Mouse (Mus musculus): ENCODE measurements around the gene Nuak2. TPM values are rescaled to one million over a fixed set of nuclear protein-coding genes. Genes with fewer than 3 reads are reported as not detected.

Nuak2 gene
- total RNA-seq, 1 experiment from 2014 or later = 79.4 TPM

DNA sequence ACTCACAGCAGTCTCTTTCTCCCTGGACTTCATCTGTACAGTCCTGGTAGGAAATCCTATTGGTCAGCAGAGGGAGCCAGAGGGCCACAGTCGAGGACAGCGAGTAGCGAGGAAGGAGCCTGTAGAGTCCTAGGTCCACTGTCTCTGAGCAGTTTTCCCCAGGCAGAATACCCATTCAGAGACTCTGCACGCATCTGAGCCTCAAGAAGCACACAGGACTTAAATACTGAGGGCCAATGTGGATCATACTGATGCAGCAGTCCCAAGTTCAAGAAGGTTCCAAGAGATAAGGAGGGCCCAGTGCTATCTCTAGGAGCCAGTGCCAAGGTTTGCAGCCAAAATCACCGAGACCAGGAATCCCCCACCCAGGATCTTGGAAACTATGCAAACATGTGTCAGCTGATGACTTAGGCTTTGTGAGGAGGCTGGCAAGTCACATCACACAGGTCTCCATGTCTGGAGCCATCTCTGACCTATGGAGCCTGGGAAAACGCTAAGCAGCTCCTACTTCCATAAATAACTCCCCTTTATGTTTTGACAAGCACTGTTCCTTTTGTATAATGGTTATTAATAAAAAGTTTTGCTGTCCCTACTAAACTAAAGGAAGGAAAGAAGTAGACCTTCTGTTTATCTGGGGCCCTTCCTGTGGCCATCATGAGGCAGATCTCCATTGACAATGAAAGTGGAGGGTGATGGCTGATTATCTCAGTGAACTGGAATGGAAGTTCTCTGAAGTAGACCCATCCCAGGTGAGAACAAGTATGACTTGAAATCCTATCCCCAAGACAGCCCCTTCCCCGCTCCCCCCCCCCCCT lies 52.0 kb downstream of the Nuak2 start:
- peak; percentile 71 for ATAC-seq (replicated peaks; ENCODE audit: insufficient number of reproducible peaks, low FRiP score, low TSS enrichment, poor library complexity, severe bottlenecking)

- peak; percentile 66 for ATAC-seq (replicated peaks; ENCODE audit: insufficient number of reproducible peaks, low FRiP score, low TSS enrichment, poor library complexity, severe bottlenecking)
Measured at GRCm38 (mm10) chr1:132370681-132371173, 54.8 kb downstream of the Nuak2 start.

- no peak for ATAC-seq (replicated peaks; ENCODE audit: insufficient number of reproducible peaks, low FRiP score, low TSS enrichment, poor library complexity, severe bottlenecking)
Measured at GRCm38 (mm10) chr1:132371298-132372081, 55.6 kb downstream of the Nuak2 start.

GRCm38 (mm10) chr1:132372354-132372753 lies 56.4 kb downstream of the Nuak2 start:
- no peak for ATAC-seq (replicated peaks; ENCODE audit: insufficient number of reproducible peaks, low FRiP score, low TSS enrichment, poor library complexity, severe bottlenecking)

- no peak for ATAC-seq (replicated peaks; ENCODE audit: insufficient number of reproducible peaks, low FRiP score, low TSS enrichment, poor library complexity, severe bottlenecking)
Measured at GRCm38 (mm10) chr1:132372896-132373534, 57.1 kb downstream of the Nuak2 start.

DNA sequence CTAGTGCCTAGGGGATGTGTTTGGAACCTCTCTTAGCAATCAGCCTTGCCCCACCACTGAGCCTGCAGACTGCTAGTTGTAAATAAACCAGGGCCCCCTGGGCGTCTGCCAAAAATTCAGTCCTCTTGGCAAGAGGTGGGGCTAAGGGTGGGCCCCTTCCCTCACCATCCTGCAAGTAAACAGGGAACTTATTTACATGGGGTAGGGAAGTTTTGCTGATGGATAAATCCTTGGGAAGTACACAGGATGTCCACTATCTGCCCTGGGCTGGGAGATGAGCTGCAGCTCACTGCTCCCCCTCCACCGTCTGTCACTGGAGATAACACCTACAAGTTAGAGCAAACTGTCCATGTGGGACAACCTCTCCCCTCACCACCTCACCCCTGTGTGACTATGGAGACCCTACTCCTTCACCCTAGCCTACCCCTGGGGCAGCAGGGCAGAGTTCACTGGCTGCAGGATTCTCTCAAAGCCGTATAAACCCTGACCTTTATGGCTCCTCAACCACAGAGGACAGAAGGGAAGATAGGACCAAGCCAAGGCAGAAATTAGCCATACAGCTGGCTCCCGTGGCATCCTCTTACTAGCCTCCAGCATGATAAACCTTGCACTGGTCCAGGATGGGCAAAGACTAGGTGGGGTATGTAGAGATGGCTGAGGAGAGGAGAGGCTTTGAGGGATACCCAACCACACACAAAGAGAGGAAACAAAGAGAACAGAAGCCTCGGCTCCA lies 58.4 kb downstream of the Nuak2 start:
- ATAC-seq (replicated peaks; ENCODE audit: insufficient number of reproducible peaks, low FRiP score, low TSS enrichment, poor library complexity, severe bottlenecking) = no peak

DNA sequence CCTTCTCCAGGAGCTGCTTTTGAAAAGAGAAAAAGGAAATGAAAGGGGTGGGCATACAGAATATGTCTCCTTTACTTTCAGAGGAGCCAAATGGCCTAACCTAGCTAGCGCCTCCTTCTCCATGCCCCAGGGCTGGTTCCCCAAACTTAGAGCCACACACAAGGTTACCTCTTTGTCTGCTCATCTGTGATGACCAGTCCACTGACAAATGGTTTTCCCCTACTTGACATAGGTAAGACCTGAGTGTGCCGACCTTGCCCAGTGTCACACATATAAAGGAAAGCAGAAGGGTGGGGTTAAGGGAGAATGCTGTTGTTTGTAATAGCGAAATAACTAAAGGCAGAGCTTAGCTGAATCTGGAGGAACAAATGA lies 58.9 kb downstream of the Nuak2 start:
- ATAC-seq (replicated peaks; ENCODE audit: insufficient number of reproducible peaks, low FRiP score, low TSS enrichment, poor library complexity, severe bottlenecking) = peak; percentile 7; the same call in 1 of the 2 replicates

DNA sequence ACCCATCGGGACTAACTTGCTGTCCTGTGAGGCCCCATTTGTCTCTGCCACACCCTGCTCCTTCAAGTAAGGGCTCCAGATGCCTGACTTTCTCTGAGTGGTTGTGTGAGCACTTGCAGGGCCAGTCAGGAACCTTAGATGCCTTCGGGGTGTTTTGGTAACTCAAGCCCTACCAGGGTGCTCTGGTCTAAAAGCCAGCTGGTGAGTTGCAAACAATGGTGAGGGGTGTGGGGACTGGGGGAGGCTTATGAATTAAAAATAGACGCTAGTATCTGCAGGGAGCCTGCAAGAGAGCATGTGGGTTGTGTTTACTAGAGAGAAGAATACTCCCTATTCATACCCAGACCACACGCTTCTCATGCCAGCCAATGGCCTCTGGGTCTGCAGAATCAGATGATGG lies 59.3 kb downstream of the Nuak2 start:
- ATAC-seq (replicated peaks; ENCODE audit: insufficient number of reproducible peaks, low FRiP score, low TSS enrichment, poor library complexity, severe bottlenecking) = no peak

GRCm38 (mm10) chr1:132376211-132377054 lies 60.5 kb downstream of the Nuak2 start:
- ATAC-seq (replicated peaks; ENCODE audit: insufficient number of reproducible peaks, low FRiP score, low TSS enrichment, poor library complexity, severe bottlenecking) = no peak

- ATAC-seq (replicated peaks; ENCODE audit: insufficient number of reproducible peaks, low FRiP score, low TSS enrichment, poor library complexity, severe bottlenecking) = no peak
Measured at GRCm38 (mm10) chr1:132377055-132377365, 61.1 kb downstream of the Nuak2 start.

DNA sequence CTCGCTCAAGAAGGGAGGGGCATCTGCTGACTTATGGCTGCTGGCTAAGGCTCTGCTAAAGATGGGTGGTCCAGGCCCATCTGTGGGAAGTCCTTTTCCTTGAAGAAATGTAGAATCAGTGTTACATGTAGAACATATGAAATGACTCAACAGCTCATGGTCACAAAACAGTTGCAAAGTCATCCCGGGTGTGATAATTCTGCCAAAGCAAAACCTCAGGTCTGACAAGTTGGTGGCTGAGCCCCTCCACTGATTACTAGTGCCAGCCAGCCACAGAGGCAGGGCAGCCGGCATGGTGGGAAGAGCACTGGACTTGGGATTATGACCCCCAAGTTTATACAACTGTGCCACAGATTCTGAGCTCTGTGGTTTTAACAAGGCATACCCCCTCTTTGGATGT lies 61.9 kb downstream of the Nuak2 start:
- no peak for ATAC-seq (replicated peaks; ENCODE audit: insufficient number of reproducible peaks, low FRiP score, low TSS enrichment, poor library complexity, severe bottlenecking)

DNA sequence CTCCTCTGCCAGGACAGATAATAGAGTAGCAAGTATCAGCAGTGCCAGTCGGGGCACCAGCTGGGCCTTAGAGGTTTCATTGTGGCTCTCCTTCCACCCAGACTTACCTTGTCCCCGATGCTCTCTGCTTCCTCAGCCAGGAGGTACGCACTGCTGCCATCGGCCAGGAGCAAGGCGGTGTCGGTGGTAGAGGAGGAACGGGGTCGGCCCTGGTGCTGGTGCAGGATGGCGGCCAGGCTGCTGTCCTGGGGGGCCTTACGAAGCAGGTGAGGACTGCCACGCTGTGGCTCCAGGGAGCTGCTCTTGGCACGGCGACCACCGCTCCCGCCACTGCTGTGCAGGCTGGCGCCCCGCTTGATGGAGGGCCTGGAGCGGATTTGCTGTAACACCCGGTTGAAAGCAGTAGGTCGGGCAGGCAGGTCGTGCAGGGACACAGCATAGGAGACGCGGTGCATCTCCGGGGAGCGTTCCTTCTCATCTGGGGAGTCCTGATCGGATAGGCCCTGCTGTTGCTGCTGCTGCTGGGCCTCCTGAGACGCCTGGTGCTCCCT lies 64.7 kb downstream of the Nuak2 start:
- ATAC-seq (replicated peaks; ENCODE audit: insufficient number of reproducible peaks, low FRiP score, low TSS enrichment, poor library complexity, severe bottlenecking) = no peak

DNA sequence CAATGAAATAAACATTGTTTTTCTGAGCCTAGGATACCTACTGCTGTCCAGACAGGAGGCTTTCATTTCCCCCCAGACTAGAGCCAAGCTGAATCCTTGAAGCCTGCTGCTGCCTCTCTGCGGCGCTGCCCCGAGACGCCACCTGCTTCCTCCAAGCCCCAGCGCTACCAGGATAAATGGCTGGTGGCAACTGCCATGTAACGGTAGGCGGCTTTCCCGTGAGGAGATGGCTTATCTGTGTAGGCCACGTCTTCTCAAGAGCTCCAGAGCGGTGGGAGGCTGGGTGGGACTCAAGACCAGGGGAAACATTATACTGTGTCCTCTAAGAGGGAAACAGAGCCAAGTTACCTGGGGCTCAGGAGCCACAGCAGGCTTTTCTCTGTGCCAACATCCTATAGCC lies 66.0 kb downstream of the Nuak2 start:
- ATAC-seq (replicated peaks; ENCODE audit: insufficient number of reproducible peaks, low FRiP score, low TSS enrichment, poor library complexity, severe bottlenecking) = no peak

Other genes starting within 250 kb of the Nuak2 start
- 4.2 to 7.2 TPM (median 5.1 TPM) in 3 replicates for gene Mfsd4a, start 248.1 kb upstream of the Nuak2 start, total RNA-seq (2017)
- gene Cdk18, start 176.4 kb upstream of the Nuak2 start, total RNA-seq (2017) = 0.43 to 2.9 TPM in 2 of 3 replicates, not detected in the other
- 1.8 TPM in 1 of 3 replicates, not detected in the others for gene Lemd1, start 124.7 kb upstream of the Nuak2 start, total RNA-seq (2017)
- not detected in 3 replicates for gene AC124108.1, start 124.7 kb upstream of the Nuak2 start, total RNA-seq (2017)
- gene Gm10188, start 86.4 kb upstream of the Nuak2 start, total RNA-seq (2017) = not detected in 3 replicates
- gene Klhdc8a, start 17.5 kb upstream of the Nuak2 start, total RNA-seq (2017) = not detected in 3 replicates
- gene Tmcc2, start 75.2 kb downstream of the Nuak2 start, total RNA-seq (2017) = 3.8 to 9.4 TPM (median 6.3 TPM) in 3 replicates
- 40.6 to 56.0 TPM (median 54.3 TPM) in 3 replicates for gene Dstyk, start 101.4 kb downstream of the Nuak2 start, total RNA-seq (2017)
- 43.2 to 84.5 TPM (median 75.7 TPM) in 3 replicates for gene Rbbp5, start 161.2 kb downstream of the Nuak2 start, total RNA-seq (2017)
- 7.1 to 12.8 TPM (median 10.7 TPM) in 3 replicates for gene Tmem81, start 190.1 kb downstream of the Nuak2 start, total RNA-seq (2017)
- gene Cntn2, start 227.1 kb downstream of the Nuak2 start, total RNA-seq (2017) = not detected in 3 replicates

All from monocyte, adult 5-6 weeks (primary cell).